Mouse (Mus musculus) left cerebral cortex, adult 6 months (tissue): ENCODE data around the gene Sh2d3c. TPM values are rescaled to one million over a fixed set of nuclear protein-coding genes. Genes with fewer than 3 reads are reported as not detected.

Experiments
- long read RNA-seq, 2 experiments: library from polyadenylated mRNA; unstranded; transcript quantifications; one replicate each; pipeline ENCODE4 v2.0.0; 2019 to 2020
- polyA plus RNA-seq: library from polyadenylated mRNA; unstranded; fragments of <200 nt; fragmentation: Nextera tagmentation; gene quantifications from 2 replicates; pipeline ENCODE4 v1.2.3, GENCODE M21; 2021

The Sh2d3c gene
- polyA plus RNA-seq: 27.0 and 43.2 TPM in 2 replicates
- long read RNA-seq, experiment 1, partial matches to known transcripts: 11 of 40 reads
- long read RNA-seq, experiment 1, other reads (novel, unspliced or antisense): 23 of 40 reads
- long read RNA-seq, experiment 2, partial matches to known transcripts: 7 of 12 reads
- long read RNA-seq, experiment 2, other reads (novel, unspliced or antisense): 5 of 12 reads

GRCm38 (mm10) chr2:32720681-32721229, at the start of gene Sh2d3c:
Gene Sh2d3c, plus strand, starts transcription at chr2:32721055.

GRCm38 (mm10) chr2:32704021-32704421, 16.8 kb upstream of the Sh2d3c start, which contains the start of gene Fpgs:
Gene Fpgs, minus strand, starts transcription at chr2:32704145.

DNA sequence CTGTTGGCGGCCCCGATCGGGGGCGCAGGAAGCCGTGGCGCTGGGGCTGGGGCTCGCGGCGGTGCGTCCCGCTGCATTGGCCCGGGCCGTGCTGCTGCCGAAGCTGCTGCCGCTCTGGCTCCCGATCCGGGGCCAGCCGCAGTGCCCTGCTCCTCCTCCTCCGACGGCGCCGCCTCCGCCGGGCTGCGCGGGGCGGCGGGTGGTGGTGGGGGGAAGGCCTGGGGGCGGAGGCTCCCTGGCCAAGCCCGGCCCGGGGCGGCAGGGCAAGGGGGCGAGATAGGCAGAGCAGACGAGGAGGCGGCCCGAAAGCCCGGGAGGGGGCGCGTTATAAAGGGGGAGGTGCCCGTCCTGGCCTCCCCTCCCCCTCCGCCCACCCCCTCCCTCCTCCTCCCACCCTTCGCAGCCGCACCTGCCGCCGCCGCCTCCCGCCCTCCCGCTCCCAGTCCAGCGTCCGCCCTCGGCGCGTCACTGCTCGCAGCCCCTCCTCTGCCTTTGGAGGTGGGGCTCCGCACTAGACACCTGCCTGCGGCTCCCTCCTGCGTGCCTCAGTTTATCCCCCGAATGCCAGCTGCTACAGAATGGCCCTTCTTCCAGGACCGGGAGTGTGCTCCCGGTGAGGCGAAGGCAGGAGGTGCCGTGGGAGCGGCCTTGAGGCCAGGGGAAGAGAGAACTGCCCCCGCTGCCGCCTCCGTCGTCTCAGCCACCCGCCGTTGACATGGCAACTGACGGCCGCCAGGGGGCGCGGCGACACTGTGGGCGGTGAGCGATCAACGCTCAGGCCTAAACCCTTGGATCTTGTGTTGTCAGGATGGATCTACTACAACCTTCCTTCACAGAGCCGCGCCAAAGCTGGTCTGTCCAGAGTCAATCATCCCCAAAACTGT, 7.7 kb upstream of the Sh2d3c start, which contains the start of gene Cdk9:
Cdk9 (minus strand) TSS at position 143 of the 884 bp plus-strand sequence.

DNA sequence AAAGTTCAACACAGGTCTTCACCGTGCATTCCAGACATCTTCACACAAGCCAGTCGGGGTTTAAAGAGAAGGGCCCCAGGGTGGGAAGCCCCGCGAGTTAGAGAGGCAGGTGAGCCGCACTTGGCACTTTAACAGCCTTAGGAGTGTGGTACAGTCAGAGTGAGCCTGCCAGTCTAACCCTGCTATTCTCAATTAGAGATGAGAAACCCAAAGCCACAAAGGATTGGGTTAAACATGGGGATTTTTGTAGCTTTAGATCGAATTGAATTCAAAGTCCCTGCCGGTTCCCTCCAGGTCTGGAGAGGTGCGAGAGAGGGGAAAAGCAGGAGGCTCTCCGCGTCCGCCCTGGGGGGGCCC, 20.0 kb downstream of the Sh2d3c start, which contains the start of gene 6330409D20Rik:
6330409D20Rik (minus strand) TSS at position 101 of the 357 bp plus-strand sequence.

DNA sequence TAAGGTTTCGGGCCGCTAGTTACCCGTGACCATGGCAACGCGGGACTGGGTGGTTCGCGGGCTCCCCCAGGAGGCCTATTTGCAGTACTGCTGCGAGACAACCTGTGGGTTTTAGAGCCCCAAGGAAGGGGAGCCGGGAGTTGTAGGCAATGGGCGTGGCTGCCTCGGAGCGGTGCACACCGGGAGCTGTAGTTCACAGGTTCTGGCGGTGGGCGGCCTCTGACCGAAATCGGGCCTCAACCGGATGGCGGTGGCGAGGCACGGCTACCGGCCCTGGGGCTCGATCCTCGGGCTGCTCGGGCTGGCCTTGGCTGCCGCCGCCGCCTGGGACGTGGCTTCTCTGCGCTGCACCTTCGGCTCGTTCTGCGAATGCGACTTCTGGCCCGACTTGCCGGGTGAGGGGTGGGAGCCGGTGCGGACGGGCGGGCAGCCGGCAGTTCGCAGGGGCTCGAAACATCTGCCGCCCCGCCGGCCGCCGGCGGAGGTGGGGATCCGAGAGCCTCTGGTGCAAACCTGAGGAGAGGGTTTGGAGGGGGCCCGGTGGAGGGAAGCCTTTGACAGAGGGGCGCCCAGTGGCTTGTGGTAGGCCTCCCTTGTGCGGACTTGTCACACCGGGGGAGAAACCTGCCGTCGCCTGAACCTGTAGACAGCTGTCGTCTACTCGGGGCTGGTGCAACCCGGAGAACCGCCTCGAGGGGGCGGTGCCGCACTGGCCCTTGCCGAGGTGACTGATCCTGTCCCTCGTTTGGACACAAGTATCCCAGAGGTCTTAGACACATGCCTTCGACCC, 36.4 kb downstream of the Sh2d3c start, which contains the start of gene Tor2a:
Tor2a (plus strand) TSS at position 179 of the 790 bp plus-strand sequence.

DNA sequence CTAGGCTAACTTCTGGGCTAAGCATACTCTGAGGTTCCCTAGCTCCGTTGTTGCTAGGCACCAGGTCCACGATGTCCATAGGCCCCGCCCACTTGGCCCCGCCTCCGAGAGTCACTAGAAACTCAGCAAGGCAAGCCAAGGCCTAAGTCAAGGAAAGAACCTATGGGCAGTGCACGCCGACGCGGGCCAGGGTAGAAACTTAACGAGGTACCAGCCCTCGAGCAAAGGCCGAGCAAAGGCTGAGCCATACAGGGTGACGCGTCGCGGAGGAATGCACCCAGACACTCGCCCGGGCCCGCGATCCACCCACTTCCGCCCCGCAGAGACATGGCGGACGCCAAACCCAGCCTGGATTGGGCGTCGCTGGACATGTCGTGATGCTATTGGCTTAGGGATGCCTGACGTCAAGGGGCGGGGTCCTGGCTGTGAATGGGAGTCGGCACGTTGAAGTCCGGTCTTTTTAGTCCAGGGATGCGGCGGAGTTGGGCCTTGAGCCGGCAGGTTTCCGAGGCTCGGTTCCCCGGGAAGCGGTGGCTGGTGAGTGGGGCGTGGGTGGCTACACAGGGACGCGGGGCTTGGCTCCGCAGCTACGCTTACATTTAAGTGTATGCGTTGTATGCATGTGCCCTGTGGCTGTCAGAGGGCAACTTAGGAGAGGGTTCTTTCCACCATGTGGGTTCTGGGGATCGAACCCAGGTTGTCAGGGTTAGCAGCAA, 54.7 kb downstream of the Sh2d3c start, which contains the start of the genes Ttc16 and Ptrh1:
Ttc16 (minus strand) TSS at position 275 of the 716 bp plus-strand sequence.
Ptrh1 (plus strand) TSS at position 428 of the 716 bp plus-strand sequence.

DNA sequence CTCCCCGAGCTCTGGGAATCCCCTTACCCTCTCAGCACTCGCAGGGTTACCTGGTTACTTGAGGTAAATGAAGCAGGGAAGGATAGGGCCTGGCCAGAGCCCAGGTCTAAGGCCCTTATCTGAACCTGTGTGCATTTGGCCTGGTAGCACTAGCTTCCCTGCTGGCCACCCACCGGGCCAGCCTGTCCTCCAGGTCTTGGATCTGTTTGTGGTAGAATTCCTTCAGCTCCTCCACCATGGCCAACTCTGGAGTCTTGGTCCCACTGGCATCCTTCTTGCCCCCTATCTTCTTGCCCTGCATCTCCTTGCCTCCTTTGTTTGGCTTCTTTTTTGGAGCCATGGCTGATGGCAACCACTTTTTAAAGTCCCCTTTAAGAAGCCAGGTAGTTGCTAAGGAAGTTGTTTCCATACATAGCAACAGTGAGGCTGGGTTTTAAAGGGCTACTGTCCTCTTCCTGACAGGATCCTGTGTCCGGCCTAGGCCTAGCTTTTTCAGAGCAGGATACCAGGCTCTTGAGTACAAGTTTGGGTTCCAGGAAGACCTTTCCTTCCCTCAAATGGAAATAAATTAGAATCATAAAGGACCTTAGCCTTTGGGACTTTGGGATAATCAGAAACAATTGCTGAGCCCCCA, 63.3 kb downstream of the Sh2d3c start, which contains the start of gene Cfap157:
Cfap157 (minus strand) TSS at position 381 of the 634 bp plus-strand sequence.

Other genes starting within 250 kb of the Sh2d3c start
- 11.8 and 47.4 TPM in 2 replicates for gene Fam102a, start 185.7 kb upstream of the Sh2d3c start, polyA plus RNA-seq
- gene Dpm2, start 150.2 kb upstream of the Sh2d3c start, polyA plus RNA-seq: 158 and 169 TPM in 2 replicates
- 1.8 and 2.5 TPM in 2 replicates for gene Pip5kl1, start 146.3 kb upstream of the Sh2d3c start, polyA plus RNA-seq
- gene 9430097D07Rik, start 145.4 kb upstream of the Sh2d3c start, polyA plus RNA-seq: 0.82 and 1.0 TPM in 2 replicates
- 30.9 and 36.6 TPM in 2 replicates for gene St6galnac4, start 134.0 kb upstream of the Sh2d3c start, polyA plus RNA-seq
- gene St6galnac6, start 121.3 kb upstream of the Sh2d3c start, polyA plus RNA-seq: 13.3 and 40.6 TPM in 2 replicates
- 112 and 131 TPM in 2 replicates for gene Ak1, start 99.3 kb upstream of the Sh2d3c start, polyA plus RNA-seq
- gene Eng, start 74.5 kb upstream of the Sh2d3c start, polyA plus RNA-seq: 10.8 and 14.2 TPM in 2 replicates
- gene Fpgs, start 16.9 kb upstream of the Sh2d3c start, polyA plus RNA-seq: 5.1 TPM in 2 replicates
- gene Cdk9, start 8.0 kb upstream of the Sh2d3c start, polyA plus RNA-seq: 12.2 and 25.6 TPM in 2 replicates
- 0.85 and 1.3 TPM in 2 replicates for gene 6330409D20Rik, start 20.0 kb downstream of the Sh2d3c start, polyA plus RNA-seq
- gene Tor2a, start 36.2 kb downstream of the Sh2d3c start, polyA plus RNA-seq: 41.4 and 45.7 TPM in 2 replicates
- 0.25 and 0.26 TPM in 2 replicates for gene Ttc16, start 54.6 kb downstream of the Sh2d3c start, polyA plus RNA-seq
- 8.6 and 10.8 TPM in 2 replicates for gene Ptrh1, start 54.7 kb downstream of the Sh2d3c start, polyA plus RNA-seq
- gene Cfap157, start 63.4 kb downstream of the Sh2d3c start, polyA plus RNA-seq: 0.51 and 1.0 TPM in 2 replicates
- 332 and 465 TPM in 2 replicates for gene Stxbp1, start 126.2 kb downstream of the Sh2d3c start, polyA plus RNA-seq
- 3.1 and 7.2 TPM in 2 replicates for gene Fam129b, start 155.1 kb downstream of the Sh2d3c start, polyA plus RNA-seq
- gene Rpl12, start 240.5 kb downstream of the Sh2d3c start, polyA plus RNA-seq: 450 and 664 TPM in 2 replicates
- 7.6 and 9.0 TPM in 2 replicates for gene Lrsam1, start 240.6 kb downstream of the Sh2d3c start, polyA plus RNA-seq